Mouse (Mus musculus) E14TG2a.4 (cell line): Measurements from ENCODE around the gene Neurl1a.

Source experiments
- H3K27me3 ChIP-seq: 2 replicates; pipeline ENCODE4 v1.6.1; 2014; ENCODE audit warnings: low read length, control low read depth; ENCODE audit not compliant: insufficient read depth
- H3K36me3 ChIP-seq: 2 replicates; pipeline ENCODE4 v1.6.1; 2014; ENCODE audit warnings: low read length, control low read depth; ENCODE audit not compliant: insufficient read depth
- H3K4me1 ChIP-seq: replicated peaks from 2 replicates; pipeline ENCODE4 v1.6.1; 2014; ENCODE audit warnings: low read depth, low read length, control low read depth
- H3K4me3 ChIP-seq: replicated peaks from 2 replicates; pipeline ENCODE4 v1.5.1; 2014; ENCODE audit warnings: mild to moderate bottlenecking, low read length
- H3K9me3 ChIP-seq: 2 replicates; pipeline ENCODE4 v1.6.1; 2014; ENCODE audit warnings: low read length, control low read depth
- CTCF ChIP-seq: conservative IDR thresholded peaks from 2 replicates; pipeline ENCODE4 v1.5.1; 2014; ENCODE audit warnings: low read length
- NANOG ChIP-seq: IDR thresholded peaks from 2 replicates; pipeline ENCODE4 v1.6.1; 2014; ENCODE audit warnings: borderline replicate concordance, low read length, mixed read lengths
- POU5F1 ChIP-seq: IDR thresholded peaks from 2 replicates; pipeline ENCODE4 v1.6.1; 2014; ENCODE audit warnings: low read length, borderline replicate concordance

Neurl1a gene

GRCm38 (mm10) chr19:47270520-47270919 is 91.9 kb downstream of the Neurl1a start:
- no peak for TF ChIP-seq NANOG
- no peak for TF ChIP-seq CTCF
- no peak for TF ChIP-seq POU5F1
- Histone ChIP-seq H3K4me1 (peaks cover 34% of the 10 kb centered on the region), H3K27me3 (peaks cover 5% of the 10 kb centered on the region; the same call in 1 of the 2 replicates), H3K9me3 (no peaks in the 10 kb centered on the region), H3K4me3 (no peak overlapping the region), H3K36me3 (peaks cover 67% of the 10 kb centered on the region)

- peaks cover 16% of the 10 kb centered on the region for H3K4me1 ChIP-seq
- TF ChIP-seq POU5F1: no peak
- no peak for TF ChIP-seq NANOG
- TF ChIP-seq CTCF: no peak
- H3K9me3 ChIP-seq: no peaks in the 10 kb centered on the region
- peaks cover 84% of the 10 kb centered on the region for H3K36me3 ChIP-seq
- no peak overlapping the region for H3K4me3 ChIP-seq
- no peaks in the 10 kb centered on the region for H3K27me3 ChIP-seq
Observed at GRCm38 (mm10) chr19:47276730-47277129, 98.1 kb downstream of the Neurl1a start.

GRCm38 (mm10) chr19:47279372-47279771 is 100.8 kb downstream of the Neurl1a start:
- Histone ChIP-seq H3K27me3 (no peaks in the 10 kb centered on the region), H3K4me3 (no peak overlapping the region), H3K9me3 (no peaks in the 10 kb centered on the region), H3K36me3 (peaks cover 67% of the 10 kb centered on the region), H3K4me1 (peaks cover 32% of the 10 kb centered on the region)
- TF ChIP-seq NANOG: no peak
- TF ChIP-seq CTCF: no peak
- TF ChIP-seq POU5F1: no peak

GRCm38 (mm10) chr19:47279788-47280532 is 101.3 kb downstream of the Neurl1a start:
- Histone ChIP-seq H3K36me3 (peaks cover 70% of the 10 kb centered on the region), H3K27me3 (no peaks in the 10 kb centered on the region), H3K4me1 (peaks cover 37% of the 10 kb centered on the region), H3K4me3 (no peak overlapping the region), H3K9me3 (no peaks in the 10 kb centered on the region)
- no peak for TF ChIP-seq POU5F1
- no peak for TF ChIP-seq CTCF
- TF ChIP-seq NANOG: no peak

GRCm38 (mm10) chr19:47280894-47281293 is 102.3 kb downstream of the Neurl1a start:
- Histone ChIP-seq H3K4me3 (no peak overlapping the region), H3K27me3 (no peaks in the 10 kb centered on the region), H3K9me3 (no peaks in the 10 kb centered on the region), H3K36me3 (peaks cover 75% of the 10 kb centered on the region), H3K4me1 (peaks cover 47% of the 10 kb centered on the region)
- TF ChIP-seq POU5F1 (no peak), NANOG (no peak), CTCF (no peak)

- H3K9me3 ChIP-seq: no peaks in the 10 kb centered on the region
- TF ChIP-seq NANOG (no peak), CTCF (no peak), POU5F1 (no peak)
- H3K4me3 ChIP-seq: no peak overlapping the region
- peaks cover 71% of the 10 kb centered on the region for H3K36me3 ChIP-seq
- H3K4me1 ChIP-seq: peaks cover 58% of the 10 kb centered on the region
- no peaks in the 10 kb centered on the region for H3K27me3 ChIP-seq
Observed at GRCm38 (mm10) chr19:47282050-47282454, 103.4 kb downstream of the Neurl1a start.

- H3K4me3 ChIP-seq: no peak overlapping the region; the same call in 1 of the 2 replicates
- no peaks in the 10 kb centered on the region for H3K9me3 ChIP-seq
- peaks cover 64% of the 10 kb centered on the region for H3K36me3 ChIP-seq
- TF ChIP-seq NANOG (no peak), POU5F1 (no peak), CTCF (no peak)
- peaks cover 65% of the 10 kb centered on the region for H3K4me1 ChIP-seq
- H3K27me3 ChIP-seq: no peaks in the 10 kb centered on the region
Observed at GRCm38 (mm10) chr19:47282688-47283215, 104.1 kb downstream of the Neurl1a start.

- H3K4me1 ChIP-seq: peaks cover 72% of the 10 kb centered on the region
- TF ChIP-seq CTCF: no peak
- TF ChIP-seq NANOG: no peak
- TF ChIP-seq POU5F1: no peak
- peaks cover 51% of the 10 kb centered on the region for H3K36me3 ChIP-seq
- H3K4me3 ChIP-seq: peak overlapping the region; percentile 48
- no peaks in the 10 kb centered on the region for H3K9me3 ChIP-seq
- H3K27me3 ChIP-seq: no peaks in the 10 kb centered on the region
Observed at GRCm38 (mm10) chr19:47285581-47285980, 107.0 kb downstream of the Neurl1a start.

GRCm38 (mm10) chr19:47286886-47287450 is 108.3 kb downstream of the Neurl1a start:
- Histone ChIP-seq H3K27me3 (no peaks in the 10 kb centered on the region), H3K4me1 (peaks cover 69% of the 10 kb centered on the region), H3K9me3 (no peaks in the 10 kb centered on the region), H3K36me3 (peaks cover 42% of the 10 kb centered on the region), H3K4me3 (peak overlapping the region; percentile 48)
- TF ChIP-seq CTCF: no peak
- no peak for TF ChIP-seq POU5F1
